Mouse (Mus musculus) heart, embryonic 14.5 days (tissue): ENCODE measurements around the gene Anxa11. TPM values are rescaled to one million over a fixed set of nuclear protein-coding genes. Genes with fewer than 3 reads are reported as not detected.

ENCODE experiments used
- ATAC-seq: fragments of 200-750 bp; cut with Nextera tagmentation; 2 replicates; pipeline ENCODE4 v1.8.0; 2017; ENCODE audit warnings: low read depth, moderate TSS enrichment; ENCODE audit not compliant: insufficient number of reproducible peaks, insufficient read depth, low FRiP score
- H3K27ac ChIP-seq, 2 experiments: fragments of 200-500 bp in 1 of 2; fragments of 300-500 bp in 1 of 2; sonication (generic) in 1 of 2; replicated peaks in 1 of 2; 2 replicates each; pipeline ENCODE4 v1.5.1; 2012 to 2014; ENCODE audit warnings: low read depth in 2 of 2, low read length in 2 of 2, control low read depth in 1 of 2, mild to moderate bottlenecking in 1 of 2, mixed read lengths in 1 of 2; ENCODE audit not compliant: control insufficient read depth in 1 of 2, insufficient read depth in 1 of 2
- H3K27me3 ChIP-seq: fragments of 300-500 bp; sonication (generic); 2 replicates; pipeline ENCODE4 v1.6.1; 2014; ENCODE audit warnings: mild to moderate bottlenecking, low read length, control low read depth; ENCODE audit not compliant: control insufficient read depth, insufficient read depth
- H3K36me3 ChIP-seq: fragments of 300-500 bp; sonication (generic); 2 replicates; pipeline ENCODE4 v1.6.1; 2014; ENCODE audit warnings: mild to moderate bottlenecking, control low read depth, low read length, mixed read lengths; ENCODE audit not compliant: control insufficient read depth, insufficient read depth
- H3K4me1 ChIP-seq, 2 experiments: fragments of 200-500 bp in 1 of 2; fragments of 300-500 bp in 1 of 2; sonication (generic) in 1 of 2; 2 replicates each; pipeline ENCODE4 v1.6.1; 2012 to 2014; ENCODE audit warnings: low read length in 2 of 2, control low read depth in 1 of 2, mixed read lengths in 1 of 2; ENCODE audit not compliant: control insufficient read depth in 2 of 2, insufficient read depth in 2 of 2
- H3K4me2 ChIP-seq: fragments of 300-500 bp; sonication (generic); 2 replicates; pipeline ENCODE4 v1.6.1; 2014; ENCODE audit warnings: mild to moderate bottlenecking, low read length
- H3K4me3 ChIP-seq, 2 experiments: fragments of 200-500 bp in 1 of 2; fragments of 300-500 bp in 1 of 2; sonication (generic) in 1 of 2; 2 replicates each; pipeline ENCODE4 v1.5.1; 2012 to 2014; ENCODE audit warnings: low read length in 2 of 2, mild to moderate bottlenecking in 2 of 2, control low read depth in 1 of 2, low read depth in 1 of 2, moderate library complexity in 1 of 2; ENCODE audit not compliant: control insufficient read depth in 1 of 2, insufficient read depth in 1 of 2
- H3K9ac ChIP-seq: fragments of 300-500 bp; sonication (generic); 2 replicates; pipeline ENCODE4 v1.6.1; 2014; ENCODE audit warnings: mild to moderate bottlenecking, low read length
- H3K9me3 ChIP-seq: fragments of 300-500 bp; sonication (generic); 2 replicates; pipeline ENCODE4 v1.6.1; 2016; ENCODE audit warnings: low read length, control low read depth; ENCODE audit not compliant: control insufficient read depth
- WGBS: fragments of 180-500 bp; shearing (Covaris S2); extraction: QIAGEN DNeasy Blood & Tissue Kit; methylation state at CpG from one replicate; pipeline ENCODE4 v1.1.7; 2014; 5-methylcytosine and 5-hydroxymethylcytosine counted together
- polyA plus RNA-seq: library from polyadenylated mRNA; unstranded; fragments of >200 nt; fragmentation: Nextera tagmentation; extraction: Ambion mirVana; gene quantifications from 2 replicates; pipeline ENCODE4 v1.2.1, GENCODE M21; 2014

Anxa11 gene
- polyA plus RNA-seq, 1 experiment from 2014 or later = 29.4 TPM

GRCm38 (mm10) chr14:25857940-25858339 lies 16.0 kb downstream of the Anxa11 start:
- no peaks in the 10 kb centered on the region for H3K36me3 ChIP-seq
- no peak overlapping the region for H3K4me3 ChIP-seq
- H3K9me3 ChIP-seq = no peaks in the 10 kb centered on the region
- H3K4me1 ChIP-seq = peaks cover 26 to 29% of the 10 kb centered on the region in 2 experiments
- no peaks in the 10 kb centered on the region for H3K27me3 ChIP-seq
- no peak for ATAC-seq
- H3K9ac ChIP-seq = no peak overlapping the region; the same call in 1 of the 2 replicates
- H3K4me2 ChIP-seq = no peak overlapping the region
- 69% methylated on average over 8 of the region's 8 CpGs for WGBS
- H3K27ac ChIP-seq = peak overlapping the region in 1 of 2 experiments; percentile 33; a peak in 1 of 4 replicates

GRCm38 (mm10) chr14:25861771-25862530 lies 20.0 kb downstream of the Anxa11 start:
- Histone ChIP-seq H3K36me3 (no peaks in the 10 kb centered on the region), H3K27ac (no peak overlapping the region), H3K9me3 (no peaks in the 10 kb centered on the region), H3K4me3 (no peak overlapping the region), H3K27me3 (no peaks in the 10 kb centered on the region), H3K4me2 (no peak overlapping the region), H3K4me1 (peaks cover 14 to 16% of the 10 kb centered on the region in 2 experiments), H3K9ac (no peak overlapping the region)
- 84% methylated on average over 13 of the region's 13 CpGs for WGBS
- no peak for ATAC-seq

GRCm38 (mm10) chr14:25863721-25864120 lies 21.8 kb downstream of the Anxa11 start:
- 73% methylated on average over 2 of the region's 2 CpGs for WGBS
- no peak overlapping the region for H3K4me2 ChIP-seq
- H3K27ac ChIP-seq = no peak overlapping the region
- H3K27me3 ChIP-seq = no peaks in the 10 kb centered on the region
- H3K9ac ChIP-seq = no peak overlapping the region
- no peak overlapping the region for H3K4me3 ChIP-seq
- H3K9me3 ChIP-seq = no peaks in the 10 kb centered on the region
- ATAC-seq = no peak
- H3K36me3 ChIP-seq = no peaks in the 10 kb centered on the region
- H3K4me1 ChIP-seq = peaks cover under 1 to 8% of the 10 kb centered on the region in 2 experiments; a peak in 2 of 4 replicates

GRCm38 (mm10) chr14:25865251-25865650 lies 23.3 kb downstream of the Anxa11 start:
- no peak for ATAC-seq
- H3K4me2 ChIP-seq = no peak overlapping the region
- H3K9me3 ChIP-seq = no peaks in the 10 kb centered on the region
- H3K36me3 ChIP-seq = no peaks in the 10 kb centered on the region
- H3K27me3 ChIP-seq = no peaks in the 10 kb centered on the region
- H3K9ac ChIP-seq = no peak overlapping the region
- WGBS = 54% methylated on average over 5 of the region's 5 CpGs
- no peak overlapping the region for H3K27ac ChIP-seq
- peaks cover 13 to 24% of the 10 kb centered on the region in 2 experiments for H3K4me1 ChIP-seq
- H3K4me3 ChIP-seq = no peak overlapping the region

- WGBS = 78% methylated on average over 6 of the region's 6 CpGs
- no peaks in the 10 kb centered on the region for H3K36me3 ChIP-seq
- no peak for ATAC-seq
- no peak overlapping the region for H3K4me2 ChIP-seq
- H3K4me1 ChIP-seq = peaks cover 15 to 25% of the 10 kb centered on the region in 2 experiments
- H3K9me3 ChIP-seq = no peaks in the 10 kb centered on the region
- no peaks in the 10 kb centered on the region for H3K27me3 ChIP-seq
- H3K27ac ChIP-seq = no peak overlapping the region
- H3K9ac ChIP-seq = no peak overlapping the region
- H3K4me3 ChIP-seq = no peak overlapping the region
Measured at GRCm38 (mm10) chr14:25866384-25866783, 24.4 kb downstream of the Anxa11 start.

GRCm38 (mm10) chr14:25866832-25867231 lies 24.9 kb downstream of the Anxa11 start:
- Histone ChIP-seq H3K27ac (no peak overlapping the region), H3K9me3 (no peaks in the 10 kb centered on the region), H3K9ac (no peak overlapping the region), H3K27me3 (no peaks in the 10 kb centered on the region), H3K4me1 (peaks cover 16 to 25% of the 10 kb centered on the region in 2 experiments), H3K4me2 (no peak overlapping the region), H3K4me3 (no peak overlapping the region), H3K36me3 (no peaks in the 10 kb centered on the region)
- WGBS = 65% methylated on average over 11 of the region's 11 CpGs
- no peak for ATAC-seq

- Histone ChIP-seq H3K27ac (no peak overlapping the region), H3K27me3 (no peaks in the 10 kb centered on the region), H3K9me3 (no peaks in the 10 kb centered on the region), H3K4me1 (peaks cover 26 to 35% of the 10 kb centered on the region in 2 experiments), H3K9ac (no peak overlapping the region), H3K4me3 (no peak overlapping the region), H3K4me2 (no peak overlapping the region), H3K36me3 (0 out of 2 replicates have a peak, but pooled peaks cover 3% of the 10 kb centered on the region)
- 82% methylated on average over 6 of the region's 6 CpGs for WGBS
- no peak for ATAC-seq
Measured at GRCm38 (mm10) chr14:25867834-25868233, 25.9 kb downstream of the Anxa11 start.
